Mouse (Mus musculus): ENCODE results near the gene Lzts3. TPM values are rescaled to one million over a fixed set of nuclear protein-coding genes. Genes with fewer than 3 reads are reported as not detected.
A peak's percentile ranks its signal among the peaks of the same experiment; 100 is the strongest.
"Not testable (repeated sequence)": the region's sequence is repeated elsewhere in the genome, so short reads cannot be mapped to it uniquely, and the experiment has no call there.

Gene Lzts3
- polyA plus RNA-seq, 1 experiment: 13.3 TPM

DNA sequence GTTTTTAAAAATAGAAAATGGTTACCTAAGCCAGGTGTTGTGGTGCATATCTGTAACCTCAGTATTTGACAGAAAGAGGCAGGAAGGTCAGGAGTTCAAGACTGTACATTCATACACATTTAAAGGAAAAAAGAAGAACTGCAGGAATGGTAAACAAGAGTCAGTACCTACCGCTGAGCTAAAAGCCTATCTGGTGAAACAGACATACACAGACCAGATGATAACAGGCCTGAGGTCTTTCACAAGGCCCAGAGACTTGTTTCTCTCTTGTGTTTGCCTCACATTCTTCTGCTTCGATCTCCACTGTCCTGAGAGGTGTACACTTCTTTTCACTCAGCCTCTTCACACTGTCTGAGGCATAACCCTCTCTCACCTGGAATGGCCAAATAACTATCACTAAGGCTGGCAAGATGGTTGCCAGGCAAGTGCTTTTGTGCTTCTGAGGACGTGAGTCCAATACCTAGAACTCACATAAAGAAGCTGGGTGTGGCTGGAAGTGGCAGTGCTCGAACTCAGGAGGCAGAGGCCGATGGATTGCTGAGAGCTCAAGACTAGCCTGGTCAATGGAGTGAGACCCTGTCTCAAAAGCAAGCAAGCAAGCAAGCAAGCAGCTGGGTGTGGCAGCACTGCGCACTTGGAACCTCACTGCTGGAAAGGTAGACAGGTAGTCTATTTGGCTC lies 13.2 kb upstream of the Lzts3 start:
- TF ChIP-seq USF1 (IDR thresholded peaks at IDR 0.05; ENCODE audit: low read depth): no peak
- TF ChIP-seq SRF (IDR thresholded peaks at IDR 0.05; ENCODE audit: control insufficient read depth, insufficient read length, low read depth): no peak
- TF ChIP-seq E2F4 (IDR thresholded peaks at IDR 0.05; ENCODE audit: insufficient read depth): no peak
- TF ChIP-seq TCF3 (IDR thresholded peaks at IDR 0.05; ENCODE audit: insufficient read length, low read depth): no peak
- no peak for TF ChIP-seq TCF12 (IDR thresholded peaks at IDR 0.05; ENCODE audit: insufficient read depth, poor library complexity, severe bottlenecking)
- no peak for TF ChIP-seq REST (IDR thresholded peaks at IDR 0.05; ENCODE audit: insufficient read depth, insufficient read length)
- TF ChIP-seq MAX (IDR thresholded peaks at IDR 0.05; ENCODE audit: low read depth): no peak
- no peak for TF ChIP-seq POLR2A (IDR thresholded peaks at IDR 0.05; ENCODE audit: insufficient read length, low read depth)
- TF ChIP-seq MYOD1 (IDR thresholded peaks at IDR 0.05; ENCODE audit: control insufficient read depth in 1 of 3, insufficient read length in 2 of 3, low read depth in 2 of 3): no peak
- TF ChIP-seq MYOG (IDR thresholded peaks at IDR 0.05; ENCODE audit: control insufficient read depth in 1 of 3, insufficient read depth in 1 of 3, insufficient read length in 2 of 3, low read depth in 2 of 3): no peak
- TF ChIP-seq POLR2AphosphoS2 (IDR thresholded peaks at IDR 0.05; ENCODE audit: insufficient read length, low read depth): no peak
- TF ChIP-seq CEBPB (IDR thresholded peaks at IDR 0.05; ENCODE audit: insufficient read depth, poor library complexity, severe bottlenecking): no peak
- no peak overlapping the region for H3K4me3 ChIP-seq
- H3K4me2 ChIP-seq (ENCODE audit: low read depth): no peak overlapping the region
- H3K36me3 ChIP-seq (ENCODE audit: control insufficient read depth, insufficient read depth): peaks cover 33% of the 10 kb centered on the region
- H3ac ChIP-seq (ENCODE audit: control insufficient read depth, insufficient read length): no peak overlapping the region
- H3K79me2 ChIP-seq (ENCODE audit: control insufficient read depth, insufficient read depth): no peaks in the 10 kb centered on the region
- no peaks in the 10 kb centered on the region for H3K27me3 ChIP-seq (ENCODE audit: control insufficient read depth, insufficient read depth, insufficient read length)

DNA sequence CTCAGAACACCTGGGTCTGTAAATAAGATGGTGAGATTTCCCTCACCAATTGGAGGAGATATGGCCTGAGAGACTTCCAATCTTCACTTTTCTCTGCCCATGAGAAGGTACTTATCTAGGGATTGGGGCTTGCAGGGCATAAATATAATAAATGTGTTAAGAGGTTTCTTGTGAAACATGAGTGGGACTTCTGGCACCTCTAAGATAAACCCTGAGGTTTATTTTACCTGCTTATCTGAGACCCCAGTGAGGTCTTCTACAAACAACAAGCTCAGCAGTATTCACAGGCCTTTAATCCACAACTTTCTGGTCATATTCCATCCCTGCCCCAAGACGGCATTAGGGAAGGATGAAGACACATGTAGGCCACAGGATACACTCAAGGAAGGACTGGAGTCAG lies 11.2 kb upstream of the Lzts3 start:
- Histone ChIP-seq H3K4me3 (no peak overlapping the region), H3K4me2 (ENCODE audit: low read depth) (no peak overlapping the region), H3ac (ENCODE audit: control insufficient read depth, insufficient read length) (no peak overlapping the region), H3K79me2 (ENCODE audit: control insufficient read depth, insufficient read depth) (no peaks in the 10 kb centered on the region), H3K36me3 (ENCODE audit: control insufficient read depth, insufficient read depth) (peaks cover 31% of the 10 kb centered on the region), H3K27me3 (ENCODE audit: control insufficient read depth, insufficient read depth, insufficient read length) (no peaks in the 10 kb centered on the region)
- TF ChIP-seq CEBPB (IDR thresholded peaks at IDR 0.05; ENCODE audit: insufficient read depth, poor library complexity, severe bottlenecking) (no peak), USF1 (IDR thresholded peaks at IDR 0.05; ENCODE audit: low read depth) (no peak), REST (IDR thresholded peaks at IDR 0.05; ENCODE audit: insufficient read depth, insufficient read length) (no peak), POLR2AphosphoS2 (IDR thresholded peaks at IDR 0.05; ENCODE audit: insufficient read length, low read depth) (no peak), SRF (IDR thresholded peaks at IDR 0.05; ENCODE audit: control insufficient read depth, insufficient read length, low read depth) (no peak)

DNA sequence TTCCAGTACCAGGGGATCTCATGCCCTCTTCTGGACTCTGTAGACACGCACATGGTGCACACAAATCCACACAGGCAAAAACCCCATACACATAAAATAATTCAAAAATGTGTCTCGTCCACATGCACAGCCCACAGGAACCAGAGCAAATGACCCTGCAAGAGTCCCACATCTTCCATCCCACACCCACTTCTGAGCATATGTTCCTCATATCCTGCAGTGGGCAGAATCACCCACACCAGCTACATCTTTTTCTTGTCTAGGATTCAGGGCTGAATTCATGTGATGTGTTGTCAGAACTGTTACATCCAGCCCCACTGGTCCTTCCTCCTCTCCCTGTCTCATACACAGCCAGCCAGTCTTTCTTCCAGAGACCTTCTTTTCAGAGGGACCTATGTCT lies 10.7 kb upstream of the Lzts3 start:
- Histone ChIP-seq H3K79me2 (ENCODE audit: control insufficient read depth, insufficient read depth) (no peaks in the 10 kb centered on the region), H3K4me3 (no peak overlapping the region), H3K4me2 (ENCODE audit: low read depth) (no peak overlapping the region), H3ac (ENCODE audit: control insufficient read depth, insufficient read length) (no peak overlapping the region), H3K27me3 (ENCODE audit: control insufficient read depth, insufficient read depth, insufficient read length) (no peaks in the 10 kb centered on the region), H3K36me3 (ENCODE audit: control insufficient read depth, insufficient read depth) (peaks cover 31% of the 10 kb centered on the region)
- TF ChIP-seq POLR2A (IDR thresholded peaks at IDR 0.05; ENCODE audit: insufficient read length, low read depth) (no peak), MYOG (IDR thresholded peaks at IDR 0.05; ENCODE audit: control insufficient read depth in 1 of 3, insufficient read depth in 1 of 3, insufficient read length in 2 of 3, low read depth in 2 of 3) (no peak), MAX (IDR thresholded peaks at IDR 0.05; ENCODE audit: low read depth) (no peak), SRF (IDR thresholded peaks at IDR 0.05; ENCODE audit: control insufficient read depth, insufficient read length, low read depth) (no peak), POLR2AphosphoS2 (IDR thresholded peaks at IDR 0.05; ENCODE audit: insufficient read length, low read depth) (no peak), REST (IDR thresholded peaks at IDR 0.05; ENCODE audit: insufficient read depth, insufficient read length) (no peak), MYOD1 (IDR thresholded peaks at IDR 0.05; ENCODE audit: control insufficient read depth in 1 of 3, insufficient read length in 2 of 3, low read depth in 2 of 3) (no peak), CEBPB (IDR thresholded peaks at IDR 0.05; ENCODE audit: insufficient read depth, poor library complexity, severe bottlenecking) (no peak), USF1 (IDR thresholded peaks at IDR 0.05; ENCODE audit: low read depth) (no peak), E2F4 (IDR thresholded peaks at IDR 0.05; ENCODE audit: insufficient read depth) (no peak), TCF3 (IDR thresholded peaks at IDR 0.05; ENCODE audit: insufficient read length, low read depth) (no peak), TCF12 (IDR thresholded peaks at IDR 0.05; ENCODE audit: insufficient read depth, poor library complexity, severe bottlenecking) (no peak)

DNA sequence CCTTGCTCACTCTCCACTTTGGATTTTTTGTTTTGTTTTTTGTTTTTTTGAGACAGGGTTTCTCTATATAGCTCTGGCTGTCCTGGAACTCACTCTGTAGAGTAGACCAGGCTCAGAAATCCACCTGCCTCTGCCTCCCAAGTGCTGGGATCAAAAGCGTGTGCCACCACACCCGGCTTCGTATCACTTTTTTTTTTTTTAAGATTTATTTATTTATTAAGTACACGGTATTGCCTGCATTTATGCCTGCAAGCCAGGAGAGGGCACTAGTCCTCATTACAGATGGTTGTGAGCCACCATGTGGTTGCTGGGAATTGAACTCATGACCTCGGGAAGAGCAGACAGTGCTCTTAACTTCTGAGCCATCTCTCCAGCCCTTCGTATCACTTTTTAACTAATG lies 6.4 kb upstream of the Lzts3 start:
- not testable (repeated sequence) for H3K79me2 ChIP-seq (ENCODE audit: control insufficient read depth, insufficient read depth); H3K36me3 ChIP-seq (ENCODE audit: control insufficient read depth, insufficient read depth); H3K4me3 ChIP-seq; H3K27me3 ChIP-seq (ENCODE audit: control insufficient read depth, insufficient read depth, insufficient read length); H3ac ChIP-seq (ENCODE audit: control insufficient read depth, insufficient read length); H3K4me2 ChIP-seq (ENCODE audit: low read depth)

DNA sequence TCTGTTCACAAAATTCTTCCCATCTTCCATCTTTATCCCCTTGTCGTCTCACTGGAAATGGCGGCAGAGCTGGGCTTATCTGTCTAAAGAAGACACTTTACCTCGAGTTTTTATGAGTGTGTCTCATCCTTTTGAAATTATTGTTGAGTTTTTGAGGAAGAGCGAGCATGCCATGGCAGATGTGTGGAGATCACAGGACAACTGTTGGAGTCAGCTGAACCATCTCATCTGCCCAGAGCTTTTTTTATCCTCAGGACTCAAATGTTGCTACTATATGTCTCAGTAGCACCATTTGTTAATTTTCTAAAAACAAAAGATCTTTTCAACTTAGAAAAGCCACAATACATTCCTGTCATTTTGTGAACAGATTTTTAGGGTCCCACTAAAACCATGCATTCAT lies 2.6 kb upstream of the Lzts3 start:
- no peaks in the 10 kb centered on the region for H3K27me3 ChIP-seq (ENCODE audit: control insufficient read depth, insufficient read depth, insufficient read length)
- H3ac ChIP-seq (ENCODE audit: control insufficient read depth, insufficient read length): no peak overlapping the region
- H3K36me3 ChIP-seq (ENCODE audit: control insufficient read depth, insufficient read depth): no peaks in the 10 kb centered on the region
- no peaks in the 10 kb centered on the region for H3K79me2 ChIP-seq (ENCODE audit: control insufficient read depth, insufficient read depth)
- peak overlapping the region; percentile 27 for H3K4me2 ChIP-seq (ENCODE audit: low read depth)
- no peak overlapping the region for H3K4me3 ChIP-seq
- no peak for TF ChIP-seq CEBPB (IDR thresholded peaks at IDR 0.05; ENCODE audit: insufficient read depth, poor library complexity, severe bottlenecking)
- TF ChIP-seq MYOD1 (IDR thresholded peaks at IDR 0.05; ENCODE audit: control insufficient read depth in 1 of 3, insufficient read length in 2 of 3, low read depth in 2 of 3): peak in 2 of 3 experiments; percentile 34 to 54
- no peak for TF ChIP-seq MAX (IDR thresholded peaks at IDR 0.05; ENCODE audit: low read depth)
- TF ChIP-seq POLR2AphosphoS2 (IDR thresholded peaks at IDR 0.05; ENCODE audit: insufficient read length, low read depth): no peak
- TF ChIP-seq SRF (IDR thresholded peaks at IDR 0.05; ENCODE audit: control insufficient read depth, insufficient read length, low read depth): no peak
- no peak for TF ChIP-seq USF1 (IDR thresholded peaks at IDR 0.05; ENCODE audit: low read depth)
- TF ChIP-seq REST (IDR thresholded peaks at IDR 0.05; ENCODE audit: insufficient read depth, insufficient read length): no peak
- no peak for TF ChIP-seq POLR2A (IDR thresholded peaks at IDR 0.05; ENCODE audit: insufficient read length, low read depth)
- no peak for TF ChIP-seq E2F4 (IDR thresholded peaks at IDR 0.05; ENCODE audit: insufficient read depth)
- peak; percentile 13 for TF ChIP-seq TCF12 (IDR thresholded peaks at IDR 0.05; ENCODE audit: insufficient read depth, poor library complexity, severe bottlenecking)
- TF ChIP-seq TCF3 (IDR thresholded peaks at IDR 0.05; ENCODE audit: insufficient read length, low read depth): peak; percentile 17
- TF ChIP-seq MYOG (IDR thresholded peaks at IDR 0.05; ENCODE audit: control insufficient read depth in 1 of 3, insufficient read depth in 1 of 3, insufficient read length in 2 of 3, low read depth in 2 of 3): peak in 1 of 3 experiments; percentile 50

Data from myocyte (in vitro differentiated cells).